Mouse (Mus musculus) gastrocnemius, postnatal 36 days (tissue): ENCODE data around the gene Fip1l1. TPM values are rescaled to one million over a fixed set of nuclear protein-coding genes. Genes with fewer than 3 reads are reported as not detected.

Experiments used
- DNase-seq, 2 experiments: peaks; one replicate each; pipeline ENCODE4 v3.0.0; 2022
- intact Hi-C: fragments of 180-260 bp; cut with DNase I; formaldehyde crosslinking; loops from one replicate; pipeline ENCODE4 v1.15.1; 2025
- long read RNA-seq, 2 experiments: library from polyadenylated mRNA; stranded (forward); transcript quantifications; one replicate each; pipeline ENCODE4 v2.0.0; 2021
- total RNA-seq, 2 experiments: library from RNA; stranded (reverse); gene quantifications; 2 replicates each; pipeline ENCODE4 v1.2.3; 2021

Gene Fip1l1
- total RNA-seq = 10 to 100 TPM; 17.1 to 18.0 TPM
- long read RNA-seq, experiment 1, full-length matches to known transcripts = 11 of 25 reads
- long read RNA-seq, experiment 1, partial matches to known transcripts = 3 of 25 reads
- long read RNA-seq, experiment 1, other reads (novel, unspliced or antisense) = 11 of 25 reads
- long read RNA-seq, experiment 2, full-length matches to known transcripts = 16 of 49 reads
- long read RNA-seq, experiment 2, partial matches to known transcripts = 8 of 49 reads
- long read RNA-seq, experiment 2, other reads (novel, unspliced or antisense) = 25 of 49 reads

- peak; percentile 85 to 88 for DNase-seq
- intact Hi-C loops = no loop called here
Observed at GRCm38 (mm10) chr5:74535240-74536021, at the start of gene Fip1l1. TSS of gene Fip1l1 (plus strand) at chr5:74535449.

- no peak for DNase-seq
- intact Hi-C loops = no loop called here
Observed at GRCm38 (mm10) chr5:74492705-74493104, 42.5 kb upstream of the Fip1l1 start.

GRCm38 (mm10) chr5:74511686-74512085 lies 23.6 kb upstream of the Fip1l1 start:
- intact Hi-C loops = no loop called here
- no peak for DNase-seq

GRCm38 (mm10) chr5:74527025-74527424 lies 8.2 kb upstream of the Fip1l1 start:
- DNase-seq = no peak
- intact Hi-C loops = no loop called here

- intact Hi-C loops = no loop called here
Observed at GRCm38 (mm10) chr5:74530785-74531184, 4.5 kb upstream of the Fip1l1 start.

GRCm38 (mm10) chr5:74531630-74532280 lies 3.5 kb upstream of the Fip1l1 start, which contains the start of gene Scfd2:
TSS of gene Scfd2 (minus strand) at chr5:74531759.
- peak; percentile 92 to 93 for DNase-seq
- intact Hi-C loops = no loop called here

More at GRCm38 (mm10) chr5:74530785-74531184, 4.5 kb upstream of the Fip1l1 start:
- no peak for DNase-seq

- no peak for DNase-seq
- intact Hi-C loops = no loop called here
Observed at GRCm38 (mm10) chr5:74536180-74536947, 1.1 kb downstream of the Fip1l1 start.

GRCm38 (mm10) chr5:74545606-74546005 lies 10.4 kb downstream of the Fip1l1 start:
- no peak for DNase-seq
- intact Hi-C loops = no loop called here

- intact Hi-C loops = no loop called here
- DNase-seq = no peak
Observed at GRCm38 (mm10) chr5:74549566-74549965, 14.3 kb downstream of the Fip1l1 start.

- peak; percentile 12 to 21 for DNase-seq
Observed at GRCm38 (mm10) chr5:74561151-74561550, 25.9 kb downstream of the Fip1l1 start.

GRCm38 (mm10) chr5:74571767-74572166 lies 36.5 kb downstream of the Fip1l1 start:
- no peak for DNase-seq

More at GRCm38 (mm10) chr5:74561151-74561550, 25.9 kb downstream of the Fip1l1 start:
- intact Hi-C loops = no loop called here

GRCm38 (mm10) chr5:74589133-74589532 lies 53.9 kb downstream of the Fip1l1 start:
- no peak for DNase-seq
- intact Hi-C loops = no loop called here

More at GRCm38 (mm10) chr5:74571767-74572166, 36.5 kb downstream of the Fip1l1 start:
- intact Hi-C loops = no loop called here

GRCm38 (mm10) chr5:74591413-74591812 lies 56.2 kb downstream of the Fip1l1 start:
- intact Hi-C loops = no loop called here
- DNase-seq = no peak

GRCm38 (mm10) chr5:74593147-74593546 lies 57.9 kb downstream of the Fip1l1 start:
- intact Hi-C loops = no loop called here
- no peak for DNase-seq

GRCm38 (mm10) chr5:74600010-74600409 lies 64.8 kb downstream of the Fip1l1 start:
- intact Hi-C loops = no loop called here
- DNase-seq = no peak

GRCm38 (mm10) chr5:74601171-74601570 lies 65.9 kb downstream of the Fip1l1 start:
- intact Hi-C loops = no loop called here

GRCm38 (mm10) chr5:74601965-74602364 lies 66.7 kb downstream of the Fip1l1 start:
- intact Hi-C loops = no loop called here
- DNase-seq = no peak

More at GRCm38 (mm10) chr5:74601171-74601570, 65.9 kb downstream of the Fip1l1 start:
- DNase-seq = no peak

- intact Hi-C loops = no loop called here
- no peak for DNase-seq
Observed at GRCm38 (mm10) chr5:74602371-74602770, 67.1 kb downstream of the Fip1l1 start.

GRCm38 (mm10) chr5:74603306-74603705 lies 68.1 kb downstream of the Fip1l1 start:
- intact Hi-C loops = no loop called here
- DNase-seq = no peak

- no peak for DNase-seq
- intact Hi-C loops = no loop called here
Observed at GRCm38 (mm10) chr5:74606213-74606612, 71.0 kb downstream of the Fip1l1 start.
